Mouse (Mus musculus) heart, embryonic 15.5 days (tissue): ENCODE measurements around the gene E130309D02Rik. TPM values are rescaled to one million over a fixed set of nuclear protein-coding genes. Genes with fewer than 3 reads are reported as not detected.

Source experiments
- polyA plus RNA-seq: library from polyadenylated mRNA; unstranded; fragments of >200 nt; fragmentation: Nextera tagmentation; extraction: Ambion mirVana; gene quantifications from 2 replicates; pipeline ENCODE4 v1.2.1, GENCODE M21; 2015

E130309D02Rik gene
- polyA plus RNA-seq, 1 experiment from 2014 or later = 18.7 TPM

Other genes with a start within 250 kb of the E130309D02Rik start
- 23.9 and 27.5 TPM in 2 replicates for gene Rnf216, start 202.4 kb downstream of the E130309D02Rik start, polyA plus RNA-seq
- not detected in 2 replicates for gene Olfr718-ps1, start 167.8 kb downstream of the E130309D02Rik start, polyA plus RNA-seq
- 6.8 and 9.3 TPM in 2 replicates for gene Rbak, start 134.6 kb downstream of the E130309D02Rik start, polyA plus RNA-seq
- gene Spdye4b, start 134.3 kb downstream of the E130309D02Rik start, polyA plus RNA-seq = not detected in 2 replicates
- gene Spdye4a, start 88.5 kb downstream of the E130309D02Rik start, polyA plus RNA-seq = not detected in 2 replicates
- gene Zfp12, start 80.2 kb downstream of the E130309D02Rik start, polyA plus RNA-seq = 6.1 and 8.8 TPM in 2 replicates
- gene Zfp316, start 45.3 kb downstream of the E130309D02Rik start, polyA plus RNA-seq = 2.2 and 2.8 TPM in 2 replicates
- not detected in 2 replicates for gene Zfp853, start 21.7 kb downstream of the E130309D02Rik start, polyA plus RNA-seq
- gene Zdhhc4, start 13.9 kb upstream of the E130309D02Rik start, polyA plus RNA-seq = 49.8 and 56.0 TPM in 2 replicates
- 0.06 TPM in 1 of 2 replicates, not detected in the other for gene Grid2ip, start 42.0 kb upstream of the E130309D02Rik start, polyA plus RNA-seq
- 217 and 221 TPM in 2 replicates for gene Kdelr2, start 88.5 kb upstream of the E130309D02Rik start, polyA plus RNA-seq
- gene Daglb, start 149.2 kb upstream of the E130309D02Rik start, polyA plus RNA-seq = 7.9 and 9.3 TPM in 2 replicates
- 322 and 367 TPM in 2 replicates for gene Rac1, start 212.7 kb upstream of the E130309D02Rik start, polyA plus RNA-seq